Comparison of ENCODE assay signal across 24 mouse cellular contexts in genomic region chr11:93141727-93142126, GRCm38 (mm10). TPM values are rescaled to one million over a fixed set of nuclear protein-coding genes. Genes with fewer than 3 reads are reported as not detected.
"Had no signal": no experiment of that assay in that cellular context is flagged by ENCODE, and none has a peak within 500 bp of the region (broad histone marks: within the 10 kb centered on the region; RNA-seq: fewer than 3 reads in every experiment).

No protein-coding gene starts in this region.

- H3K27ac ChIP-seq: kidney, postnatal 0 days; layer of hippocampus, adult 2 months; limb, embryonic 12.5 days; limb, embryonic 15.5 days; liver, embryonic 14.5 days; lung, embryonic 15.5 days; midbrain, embryonic 12.5 days; midbrain, embryonic 15.5 days; neural tube, embryonic 12.5 days; neural tube, embryonic 15.5 days; stomach, embryonic 15.5 days had no signal

- H3K4me2 ChIP-seq: limb, embryonic 12.5 days; limb, embryonic 15.5 days; liver, embryonic 11.5 days; lung, embryonic 15.5 days; midbrain, embryonic 12.5 days; midbrain, embryonic 15.5 days; neural tube, embryonic 12.5 days; neural tube, embryonic 15.5 days; stomach, embryonic 15.5 days had no signal

- H3K4me3 ChIP-seq: layer of hippocampus, adult 2 months; limb, embryonic 12.5 days; limb, embryonic 15.5 days; lung, embryonic 15.5 days; midbrain, embryonic 12.5 days; midbrain, embryonic 15.5 days; neural tube, embryonic 12.5 days; neural tube, embryonic 15.5 days; stomach, embryonic 15.5 days had no signal

- DNase-seq: kidney, adult 9 months; kidney, postnatal 25 days; layer of hippocampus, adult 9-11 months; lung, adult 18-20 months; lung, postnatal 10 days; lung, postnatal 36 days; right cerebral cortex, adult 18-20 months; right cerebral cortex, postnatal 25 days; spleen, adult 18-20 months; thymus, postnatal 25 days had no signal

- H3K9me3 ChIP-seq: limb, embryonic 12.5 days; limb, embryonic 15.5 days; lung, embryonic 15.5 days; midbrain, embryonic 12.5 days; midbrain, embryonic 15.5 days; neural tube, embryonic 12.5 days; neural tube, embryonic 15.5 days; stomach, embryonic 15.5 days had no signal

- H3K9ac ChIP-seq: limb, embryonic 12.5 days; limb, embryonic 15.5 days; liver, embryonic 14.5 days; lung, embryonic 15.5 days; midbrain, embryonic 12.5 days; midbrain, embryonic 15.5 days; neural tube, embryonic 12.5 days; neural tube, embryonic 15.5 days; stomach, embryonic 15.5 days had no signal

- H3K4me1 ChIP-seq: limb, embryonic 12.5 days; limb, embryonic 15.5 days; lung, embryonic 15.5 days; midbrain, embryonic 12.5 days; midbrain, embryonic 15.5 days; stomach, embryonic 15.5 days had no signal

- H3K36me3 ChIP-seq: limb, embryonic 12.5 days; limb, embryonic 15.5 days; lung, embryonic 15.5 days; midbrain, embryonic 12.5 days; midbrain, embryonic 15.5 days; neural tube, embryonic 12.5 days; neural tube, embryonic 15.5 days; stomach, embryonic 15.5 days had no signal

- H3K27me3 ChIP-seq: limb, embryonic 12.5 days; limb, embryonic 15.5 days; lung, embryonic 15.5 days; midbrain, embryonic 12.5 days; midbrain, embryonic 15.5 days; neural tube, embryonic 12.5 days; neural tube, embryonic 15.5 days; stomach, embryonic 15.5 days had no signal

- ATAC-seq: midbrain, embryonic 15.5 days had no signal

RNA-seq across cellular contexts. Expression of gene Car10, which starts 43.9 kb away (rescaled TPM):
- polyA plus RNA-seq: kidney, postnatal 0 days; large intestine, adult 2 months; liver, embryonic 14.5 days; thymus, postnatal 0 days had no signal
